Mouse (Mus musculus) kidney, embryonic 16.5 days (tissue): ENCODE results near the gene Ppp1r11. TPM values are rescaled to one million over a fixed set of nuclear protein-coding genes. Genes with fewer than 3 reads are reported as not detected.

Experiments used
- ATAC-seq: fragments of 200-750 bp; cut with Nextera tagmentation; 2 replicates; pipeline ENCODE4 v1.8.0; 2017; ENCODE audit warnings: moderate TSS enrichment; ENCODE audit not compliant: low FRiP score, low TSS enrichment
- H3K27ac ChIP-seq: fragments of 300-500 bp; sonication (generic); 2 replicates; pipeline ENCODE4 v1.5.1; 2014; ENCODE audit warnings: low read length
- H3K27me3 ChIP-seq: fragments of 300-500 bp; sonication (generic); 2 replicates; pipeline ENCODE4 v1.6.1; 2014; ENCODE audit warnings: low read length, control low read depth, mixed read lengths; ENCODE audit not compliant: insufficient read depth
- H3K36me3 ChIP-seq: fragments of 300-500 bp; sonication (generic); 2 replicates; pipeline ENCODE4 v1.6.1; 2014; ENCODE audit warnings: low read length, control low read depth, mixed read lengths; ENCODE audit not compliant: insufficient read depth
- H3K4me1 ChIP-seq: fragments of 300-500 bp; sonication (generic); 2 replicates; pipeline ENCODE4 v1.6.1; 2014; ENCODE audit warnings: low read length, control low read depth, mixed read lengths; ENCODE audit not compliant: insufficient read depth
- H3K4me2 ChIP-seq: fragments of 300-500 bp; sonication (generic); replicated peaks from 2 replicates; pipeline ENCODE4 v1.6.1; 2014; ENCODE audit warnings: low read depth, low read length
- H3K4me3 ChIP-seq: fragments of 300-500 bp; sonication (generic); 2 replicates; pipeline ENCODE4 v1.5.1; 2014; ENCODE audit warnings: mild to moderate bottlenecking, low read length
- H3K9ac ChIP-seq: fragments of 300-500 bp; sonication (generic); replicated peaks from 2 replicates; pipeline ENCODE4 v1.6.1; 2014; ENCODE audit warnings: low read length
- H3K9me3 ChIP-seq: fragments of 300-500 bp; sonication (generic); 2 replicates; pipeline ENCODE4 v1.6.1; 2016; ENCODE audit warnings: low read length, control low read depth
- WGBS: fragments of 180-500 bp; shearing (Covaris S2); extraction: QIAGEN DNeasy Blood & Tissue Kit; methylation state at CpG from one replicate; pipeline ENCODE4 v1.1.7; 2014; 5-methylcytosine and 5-hydroxymethylcytosine counted together
- polyA plus RNA-seq: library from polyadenylated mRNA; unstranded; fragments of >200 nt; fragmentation: Nextera tagmentation; extraction: Ambion mirVana; gene quantifications from 2 replicates; pipeline ENCODE4 v1.2.1, GENCODE M21; 2015

Ppp1r11 gene
- polyA plus RNA-seq, 1 experiment from 2014 or later, result 116 TPM

- no peak overlapping the region for H3K9ac ChIP-seq
- ATAC-seq, result no peak
Observed at GRCm38 (mm10) chr17:36927496-36928120, 23.9 kb downstream of the Ppp1r11 start.

DNA sequence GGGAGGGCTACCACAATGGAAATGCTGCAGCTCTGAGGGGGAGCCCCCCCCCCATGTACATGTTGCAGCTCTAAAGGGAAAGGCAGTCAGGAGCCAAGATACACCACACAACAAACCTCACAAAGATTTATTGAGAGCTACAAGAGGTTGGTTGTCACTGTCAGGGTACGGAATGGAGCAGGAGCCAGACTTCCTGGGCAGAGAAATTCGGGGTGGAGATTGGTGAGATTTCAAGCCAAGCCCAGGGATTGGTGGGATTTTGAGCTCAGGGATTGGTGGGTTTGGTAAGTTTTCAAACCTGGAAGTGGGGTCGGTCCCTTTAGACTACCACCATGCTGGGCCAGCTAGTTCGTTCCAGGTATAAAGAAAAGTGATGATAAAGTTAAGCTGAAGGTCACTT is 28.1 kb downstream of the Ppp1r11 start:
- no peak for ATAC-seq
- H3K36me3 ChIP-seq, result no peaks in the 10 kb centered on the region
- H3K4me2 ChIP-seq, result no peak overlapping the region
- WGBS, result 69% methylated on average over 4 of the region's 4 CpGs
- no peak overlapping the region for H3K9ac ChIP-seq
- no peak overlapping the region for H3K27ac ChIP-seq
- H3K9me3 ChIP-seq, result no peaks in the 10 kb centered on the region
- no peaks in the 10 kb centered on the region for H3K27me3 ChIP-seq
- H3K4me3 ChIP-seq, result no peak overlapping the region
- no peaks in the 10 kb centered on the region for H3K4me1 ChIP-seq

More at GRCm38 (mm10) chr17:36927496-36928120, 23.9 kb downstream of the Ppp1r11 start:
- Histone ChIP-seq H3K4me1 (no peaks in the 10 kb centered on the region), H3K27ac (no peak overlapping the region), H3K4me2 (no peak overlapping the region), H3K9me3 (no peaks in the 10 kb centered on the region), H3K36me3 (no peaks in the 10 kb centered on the region), H3K4me3 (no peak overlapping the region), H3K27me3 (no peaks in the 10 kb centered on the region)
- 44% methylated on average over 10 of the region's 10 CpGs for WGBS

- H3K4me2 ChIP-seq, result no peak overlapping the region
- ATAC-seq, result no peak
- WGBS, result 83% methylated on average over 4 of the region's 4 CpGs
Observed at GRCm38 (mm10) chr17:36922715-36923114, 28.8 kb downstream of the Ppp1r11 start.

DNA sequence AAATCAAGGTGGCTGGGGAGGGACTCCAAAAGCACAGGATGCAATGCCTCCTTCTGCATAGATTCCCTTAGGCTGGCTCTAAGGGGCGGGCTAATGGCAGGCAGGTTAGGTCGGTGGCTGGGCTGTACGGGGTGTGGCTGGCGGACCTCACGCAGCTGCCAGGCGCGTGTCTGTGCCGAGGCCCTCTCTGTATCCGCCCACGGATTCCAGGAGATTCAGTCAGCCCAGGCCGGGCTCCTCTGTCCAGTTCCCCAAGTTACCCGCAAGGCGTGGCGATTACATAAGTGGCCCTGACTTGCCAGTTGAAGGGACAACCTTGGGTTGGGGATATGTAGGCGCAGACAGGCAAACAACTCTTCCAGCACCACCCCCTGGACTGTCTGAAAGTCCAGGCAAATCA is 31.3 kb downstream of the Ppp1r11 start:
- Histone ChIP-seq H3K27ac (no peak overlapping the region), H3K4me3 (no peak overlapping the region), H3K4me1 (no peaks in the 10 kb centered on the region), H3K36me3 (no peaks in the 10 kb centered on the region), H3K9me3 (no peaks in the 10 kb centered on the region), H3K27me3 (peaks cover 3% of the 10 kb centered on the region; the same call in 1 of the 2 replicates), H3K9ac (no peak overlapping the region), H3K4me2 (no peak overlapping the region)
- peak; percentile 69; the same call in 1 of the 2 replicates for ATAC-seq
- WGBS, result 48% methylated on average over 15 of the region's 15 CpGs

More at GRCm38 (mm10) chr17:36922715-36923114, 28.8 kb downstream of the Ppp1r11 start:
- Histone ChIP-seq H3K9me3 (no peaks in the 10 kb centered on the region), H3K9ac (no peak overlapping the region), H3K27me3 (peaks cover under 1% of the 10 kb centered on the region; the same call in 1 of the 2 replicates), H3K27ac (no peak overlapping the region), H3K4me1 (no peaks in the 10 kb centered on the region), H3K36me3 (no peaks in the 10 kb centered on the region), H3K4me3 (no peak overlapping the region)

DNA sequence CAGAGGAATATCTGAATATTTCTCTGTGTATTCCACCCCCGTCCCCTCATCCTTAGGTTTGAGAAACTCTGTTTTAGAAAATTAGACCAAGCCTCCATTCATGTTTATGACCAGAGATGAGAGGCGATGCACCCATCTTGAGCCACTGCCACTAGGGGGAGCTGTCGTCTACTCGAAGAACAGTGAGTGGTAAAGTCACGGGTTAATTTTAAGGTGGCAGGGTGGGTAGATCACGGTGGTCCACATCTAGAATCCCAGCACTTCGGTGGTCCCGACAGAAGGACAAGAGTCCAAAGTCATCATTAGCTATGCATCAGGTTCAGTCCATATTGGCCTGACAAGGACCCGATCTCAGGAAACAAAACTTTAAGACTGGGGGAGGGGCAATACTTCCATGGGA is 36.5 kb downstream of the Ppp1r11 start:
- no peak for ATAC-seq
- H3K27ac ChIP-seq, result no peak overlapping the region
- 16% methylated on average over 9 of the region's 9 CpGs for WGBS

DNA sequence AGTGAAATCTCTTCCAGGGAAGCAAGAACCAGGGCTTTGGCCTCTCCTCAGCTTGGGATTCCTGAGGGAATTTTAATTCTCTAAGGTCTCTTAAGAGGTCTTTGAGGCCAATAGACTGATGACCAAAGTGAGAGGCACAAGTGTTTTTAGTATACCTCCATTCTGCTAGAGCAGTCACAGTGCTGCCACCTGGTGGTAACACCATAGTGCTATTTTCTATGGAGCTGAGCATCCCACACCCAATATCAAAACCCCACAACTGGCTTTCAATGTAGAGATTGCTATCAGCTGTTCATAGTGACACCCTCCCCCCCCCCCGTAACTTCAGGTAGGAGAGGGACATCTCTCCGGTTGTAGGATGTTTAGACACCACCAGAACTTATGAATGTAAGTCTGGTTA is 37.4 kb downstream of the Ppp1r11 start:
- ATAC-seq, result no peak
- Histone ChIP-seq H3K4me2 (no peak overlapping the region), H3K9ac (no peak overlapping the region), H3K36me3 (no peaks in the 10 kb centered on the region), H3K4me1 (no peaks in the 10 kb centered on the region), H3K4me3 (no peak overlapping the region), H3K27ac (no peak overlapping the region), H3K27me3 (peaks cover 9% of the 10 kb centered on the region; the same call in 1 of the 2 replicates), H3K9me3 (no peaks in the 10 kb centered on the region)
- WGBS, result 8% methylated on average over 2 of the region's 2 CpGs

More for the DNA sequence above, 36.5 kb downstream of the Ppp1r11 start:
- Histone ChIP-seq H3K36me3 (no peaks in the 10 kb centered on the region), H3K4me2 (no peak overlapping the region), H3K9me3 (no peaks in the 10 kb centered on the region), H3K4me3 (no peak overlapping the region), H3K27me3 (peaks cover 9% of the 10 kb centered on the region; the same call in 1 of the 2 replicates), H3K4me1 (no peaks in the 10 kb centered on the region), H3K9ac (no peak overlapping the region)

GRCm38 (mm10) chr17:36912031-36912430 is 39.5 kb downstream of the Ppp1r11 start:
- Histone ChIP-seq H3K9ac (no peak overlapping the region), H3K9me3 (no peaks in the 10 kb centered on the region), H3K27me3 (0 out of 2 replicates have a peak, but pooled peaks cover 6% of the 10 kb centered on the region), H3K4me2 (no peak overlapping the region), H3K4me3 (no peak overlapping the region), H3K27ac (no peak overlapping the region), H3K4me1 (no peaks in the 10 kb centered on the region), H3K36me3 (no peaks in the 10 kb centered on the region)
- no peak for ATAC-seq
- 60% methylated on average over 2 of the region's 2 CpGs for WGBS

DNA sequence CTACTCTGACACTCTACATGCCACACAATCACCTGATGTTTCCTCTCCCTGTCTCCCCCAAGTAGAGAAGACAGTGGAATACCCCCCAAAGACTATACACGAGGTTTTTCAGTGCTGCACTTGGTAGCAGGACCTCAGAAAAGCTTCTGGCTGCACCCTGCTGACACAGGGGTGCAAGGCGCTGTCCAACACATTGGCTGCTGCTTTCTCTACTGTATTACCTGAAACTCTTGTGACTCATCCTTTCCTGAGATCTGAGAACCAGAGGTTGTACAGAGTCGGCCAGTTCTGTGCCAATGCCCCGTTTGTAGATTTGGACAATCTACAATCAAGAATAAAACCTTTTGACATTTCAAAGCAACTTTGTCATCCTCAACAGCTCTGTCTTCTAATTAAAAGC is 41.7 kb downstream of the Ppp1r11 start:
- peaks cover 6% of the 10 kb centered on the region; the same call in 1 of the 2 replicates for H3K27me3 ChIP-seq
- no peak for ATAC-seq
- no peaks in the 10 kb centered on the region for H3K9me3 ChIP-seq
- H3K9ac ChIP-seq, result no peak overlapping the region
- H3K27ac ChIP-seq, result no peak overlapping the region
- H3K4me2 ChIP-seq, result no peak overlapping the region
- H3K4me3 ChIP-seq, result no peak overlapping the region
- WGBS, result 52% methylated on average over 4 of the region's 4 CpGs
- no peaks in the 10 kb centered on the region for H3K4me1 ChIP-seq
- H3K36me3 ChIP-seq, result no peaks in the 10 kb centered on the region

- no peaks in the 10 kb centered on the region for H3K4me1 ChIP-seq
- peak; percentile 73; the same call in 1 of the 2 replicates for ATAC-seq
- H3K27me3 ChIP-seq, result peaks cover 6% of the 10 kb centered on the region; the same call in 1 of the 2 replicates
- H3K9me3 ChIP-seq, result no peaks in the 10 kb centered on the region
- H3K4me2 ChIP-seq, result no peak overlapping the region
- H3K27ac ChIP-seq, result no peak overlapping the region
- no peak overlapping the region for H3K9ac ChIP-seq
- WGBS, result 42% methylated on average over 1 of the region's 1 CpGs
- no peaks in the 10 kb centered on the region for H3K36me3 ChIP-seq
- H3K4me3 ChIP-seq, result no peak overlapping the region
Observed at GRCm38 (mm10) chr17:36908235-36908634, 43.3 kb downstream of the Ppp1r11 start.

DNA sequence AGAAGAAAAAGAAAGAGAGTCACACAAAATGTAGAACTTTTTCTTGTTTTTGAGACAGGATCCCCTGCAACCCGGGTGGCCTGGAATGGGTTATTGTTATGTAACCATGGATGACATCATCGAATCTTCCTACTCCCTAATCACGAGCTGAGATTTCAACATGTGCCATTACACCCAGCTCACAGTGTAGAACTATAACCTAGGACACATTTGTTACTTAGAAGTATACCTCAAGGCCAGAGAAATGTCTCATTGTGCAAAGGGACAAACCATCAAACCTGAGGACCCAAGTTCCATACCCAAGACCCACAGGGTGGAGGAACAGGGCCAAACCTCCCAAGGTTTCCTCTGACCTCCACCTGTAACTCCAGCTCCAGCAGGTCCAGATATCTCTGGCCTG is 47.9 kb downstream of the Ppp1r11 start:
- no peak overlapping the region for H3K4me3 ChIP-seq
- WGBS, result 68% methylated on average over 3 of the region's 3 CpGs
- no peak for ATAC-seq
- no peak overlapping the region for H3K27ac ChIP-seq
- no peaks in the 10 kb centered on the region for H3K9me3 ChIP-seq
- H3K36me3 ChIP-seq, result no peaks in the 10 kb centered on the region
- no peak overlapping the region for H3K4me2 ChIP-seq
- H3K4me1 ChIP-seq, result no peaks in the 10 kb centered on the region
- no peak overlapping the region for H3K9ac ChIP-seq
- no peaks in the 10 kb centered on the region; the same call in 1 of the 2 replicates for H3K27me3 ChIP-seq
